Mouse (Mus musculus) embryo, embryonic 10 days (tissue): Measurements from ENCODE around the gene Nelfb.

Source experiments
- DNase-seq: peaks from one replicate; pipeline ENCODE4 v3.0.0-alpha.2; 2015; ENCODE audit warnings: low spot score

The Nelfb gene

DNA sequence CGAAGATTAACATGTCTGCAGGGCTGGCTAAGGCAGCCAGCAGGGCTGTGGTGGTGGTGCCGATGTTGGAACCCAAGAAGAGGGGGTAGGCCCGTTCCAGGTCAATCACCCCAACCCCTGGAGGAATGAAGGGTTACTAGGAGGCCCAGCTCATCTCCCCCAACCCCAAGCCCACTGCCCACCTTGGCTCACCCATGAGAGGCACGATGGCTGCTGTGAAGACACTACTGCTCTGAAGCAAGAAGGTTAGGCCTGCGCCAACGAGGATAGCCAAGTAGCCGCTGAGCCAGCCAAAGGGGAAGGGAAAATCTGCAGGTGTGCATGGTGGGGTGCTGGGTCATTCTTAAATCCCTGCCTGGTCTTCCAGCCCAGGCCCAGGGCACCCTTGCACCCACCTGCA lies 19.3 kb upstream of the Nelfb start:
- DNase-seq: no peak

DNA sequence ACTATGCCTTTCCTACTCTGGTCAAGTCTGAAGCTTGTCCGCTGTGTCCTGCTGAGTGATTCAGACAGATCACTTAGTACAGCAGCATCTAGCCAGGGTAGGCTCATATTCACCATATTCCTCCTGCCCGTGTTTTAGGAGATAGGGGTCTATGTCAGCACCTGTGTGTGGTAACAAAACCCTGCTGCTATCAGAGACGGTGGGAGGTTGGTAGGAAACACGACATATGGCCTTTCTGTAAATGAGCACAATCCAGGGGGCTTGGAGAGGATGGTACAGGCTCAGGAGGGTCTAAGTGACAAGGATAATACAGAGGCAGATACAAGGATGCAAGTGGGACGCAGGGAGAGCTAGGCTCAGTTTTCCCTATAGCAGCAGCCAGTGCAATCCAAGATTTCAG lies 18.3 kb upstream of the Nelfb start:
- no peak for DNase-seq

DNA sequence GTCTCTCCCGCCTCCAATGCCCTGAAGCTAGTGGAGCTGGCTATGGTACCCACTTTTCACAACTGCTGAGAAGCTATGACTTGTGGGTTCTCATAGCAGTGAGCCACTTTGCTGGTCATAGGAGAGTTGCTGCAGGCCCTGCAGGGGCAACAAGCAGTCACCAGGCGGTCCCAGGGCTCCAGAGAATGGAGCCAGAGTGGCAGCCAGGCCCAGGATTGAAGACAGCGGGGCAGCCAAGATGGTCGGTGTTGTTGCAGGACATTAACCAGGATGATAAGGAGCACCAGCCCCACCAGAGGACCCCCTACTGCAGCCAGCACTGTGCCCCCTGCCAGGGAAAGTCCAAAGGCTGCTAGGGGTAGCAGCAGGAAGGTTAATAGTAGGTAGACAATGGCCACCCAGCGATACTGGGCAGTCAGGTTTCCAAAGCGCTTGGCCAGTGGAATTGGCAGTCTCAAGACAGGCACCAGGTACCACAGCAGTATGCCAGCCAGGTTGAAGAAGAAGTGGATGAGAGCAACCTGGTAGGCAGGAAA lies 17.8 kb upstream of the Nelfb start:
- DNase-seq: no peak

GRCm38 (mm10) chr2:25228431-25228889 lies 17.2 kb upstream of the Nelfb start:
- peak; percentile 91 for DNase-seq

DNA sequence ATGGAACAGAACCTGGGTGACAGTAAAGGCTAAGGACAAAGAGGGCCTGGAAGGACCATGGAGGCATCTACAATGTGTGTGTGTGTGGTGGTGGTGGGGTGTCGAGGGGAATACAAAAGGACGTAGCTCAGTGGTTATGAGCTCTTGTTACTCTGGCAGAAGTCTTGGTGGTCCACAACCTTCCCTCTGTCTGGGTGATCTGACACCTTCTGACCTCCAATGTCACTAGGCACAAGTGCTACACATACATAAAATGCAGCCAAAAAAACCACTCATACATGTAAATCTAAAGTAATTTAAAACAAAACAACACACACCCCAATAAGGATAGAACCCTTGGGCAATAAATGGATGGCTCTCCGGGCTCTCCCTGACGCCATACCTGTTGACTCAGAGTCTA lies 16.1 kb upstream of the Nelfb start:
- no peak for DNase-seq

DNA sequence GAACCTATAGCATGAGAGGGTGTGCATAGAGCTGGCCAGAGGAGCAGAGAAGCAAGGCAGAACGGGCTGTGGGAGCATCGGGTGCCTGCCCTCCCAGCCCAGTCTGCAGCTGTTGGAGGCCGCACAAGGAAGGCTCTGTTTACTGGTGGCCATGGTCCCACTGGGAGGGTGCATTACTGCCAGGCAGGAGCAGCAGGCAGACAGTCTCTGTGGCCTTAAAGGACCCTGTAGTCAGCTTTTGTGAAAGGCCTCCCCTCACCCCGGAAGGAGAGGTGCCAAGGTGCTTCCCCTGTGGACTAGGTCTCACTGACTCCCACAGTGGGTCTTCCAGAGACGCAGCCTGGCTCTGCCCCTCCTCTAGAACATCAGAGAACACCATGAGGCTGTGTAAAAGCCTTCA lies 15.6 kb upstream of the Nelfb start:
- DNase-seq: no peak

DNA sequence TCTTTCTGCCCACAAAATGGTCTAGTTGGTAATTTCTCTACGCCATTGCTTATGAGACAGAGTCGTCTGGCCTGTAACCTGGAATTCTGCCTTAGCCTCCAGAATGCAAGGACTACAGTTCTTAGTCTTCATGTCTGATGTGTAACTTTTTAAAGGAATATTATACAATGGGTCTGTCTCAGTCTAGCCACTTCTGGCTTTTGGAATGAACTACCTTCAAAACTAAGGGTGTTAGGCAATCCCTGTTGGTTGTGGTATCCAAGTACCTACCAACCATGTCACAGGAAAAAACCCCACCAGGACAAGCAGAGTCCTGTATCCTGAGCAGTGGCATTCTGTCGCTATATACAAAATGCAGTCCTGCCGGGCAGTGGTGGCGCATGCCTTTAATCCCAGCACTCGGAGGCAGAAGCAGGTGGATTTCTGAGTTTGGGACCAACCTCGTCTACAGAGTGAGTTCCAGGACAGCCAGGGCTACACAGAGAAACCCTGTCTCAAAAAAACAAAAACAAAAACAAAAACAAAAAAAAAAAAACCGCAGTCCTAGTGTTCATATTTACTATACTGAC lies 14.6 kb upstream of the Nelfb start:
- DNase-seq: no peak

GRCm38 (mm10) chr2:25224766-25225752 lies 13.8 kb upstream of the Nelfb start:
- peak; percentile 99 for DNase-seq

DNA sequence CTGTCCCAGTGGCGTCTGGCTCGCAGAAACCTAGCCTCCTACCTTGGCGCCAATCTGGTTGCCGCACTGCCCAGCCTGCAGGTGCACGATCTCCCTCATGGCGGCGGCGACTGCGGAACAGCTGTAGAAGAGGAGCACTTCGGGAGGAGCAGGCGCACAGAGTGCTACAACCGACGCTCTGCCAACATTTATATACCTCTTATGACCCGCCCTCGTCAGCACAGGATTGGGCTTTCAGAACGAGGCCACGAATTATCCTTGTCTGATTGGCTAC lies 13.1 kb upstream of the Nelfb start, which contains the start of gene Tubb4b:
Gene Tubb4b (minus strand): TSS at position 211 of the 274 bp plus-strand sequence.
- no peak for DNase-seq

DNA sequence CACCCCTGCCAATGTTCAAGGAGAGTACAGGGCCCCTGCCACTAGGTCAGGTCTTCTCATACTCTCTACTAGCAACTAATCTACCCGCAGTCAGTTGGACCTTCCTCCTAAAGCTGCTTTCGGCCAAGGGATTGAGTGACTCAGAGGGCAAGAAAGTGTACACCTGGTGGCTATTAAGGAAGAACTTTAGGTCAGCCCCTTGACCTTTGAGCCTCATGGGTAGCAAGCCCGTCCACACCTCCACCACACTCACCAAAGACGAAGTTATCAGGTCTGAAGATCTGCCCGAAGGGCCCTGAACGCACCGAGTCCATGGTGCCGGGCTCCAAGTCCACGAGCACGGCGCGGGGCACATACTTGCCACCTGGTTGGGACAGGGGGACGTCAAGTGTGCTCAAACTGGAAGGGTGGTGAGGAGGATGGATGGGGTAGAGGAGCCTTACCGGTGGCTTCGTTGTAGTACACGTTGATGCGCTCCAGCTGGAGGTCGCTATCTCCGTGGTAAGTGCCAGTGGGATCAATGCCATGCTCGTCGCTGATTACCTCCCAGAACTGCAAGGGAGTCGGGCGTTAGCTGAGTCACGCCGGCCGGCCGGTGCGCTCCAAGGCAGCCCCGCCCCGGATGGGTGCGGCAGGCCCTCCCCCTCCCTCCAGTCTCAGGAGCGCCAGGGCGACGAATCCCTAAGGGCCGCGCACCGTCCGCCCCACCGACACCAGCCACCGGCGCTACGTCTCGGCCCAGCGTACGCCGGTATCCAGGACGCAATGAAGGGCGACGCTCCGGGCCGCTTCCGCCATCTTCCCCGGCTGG lies 12.6 kb upstream of the Nelfb start:
- DNase-seq: peak; percentile 76

DNA sequence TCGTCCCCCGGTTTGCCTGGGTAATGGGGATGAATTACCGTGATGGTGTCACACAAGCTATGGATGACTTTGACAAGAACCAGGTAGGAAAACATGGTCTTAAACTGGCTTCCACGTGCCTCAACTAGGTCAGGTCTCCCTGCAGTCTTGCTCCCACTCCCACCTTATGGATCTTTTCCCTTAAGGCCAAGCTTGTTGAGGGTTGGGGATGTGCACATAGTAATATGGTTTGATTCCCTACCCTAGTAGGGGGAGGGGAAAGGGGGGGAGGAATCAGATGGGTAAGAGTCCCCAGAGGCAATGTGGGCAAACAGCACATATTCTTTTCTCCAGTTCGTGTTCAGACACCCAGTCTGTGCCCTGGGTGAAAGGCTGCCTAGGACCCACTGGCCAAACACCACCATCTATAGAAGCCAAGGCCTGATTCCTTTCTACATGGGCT lies 10.1 kb upstream of the Nelfb start:
- DNase-seq: no peak

DNA sequence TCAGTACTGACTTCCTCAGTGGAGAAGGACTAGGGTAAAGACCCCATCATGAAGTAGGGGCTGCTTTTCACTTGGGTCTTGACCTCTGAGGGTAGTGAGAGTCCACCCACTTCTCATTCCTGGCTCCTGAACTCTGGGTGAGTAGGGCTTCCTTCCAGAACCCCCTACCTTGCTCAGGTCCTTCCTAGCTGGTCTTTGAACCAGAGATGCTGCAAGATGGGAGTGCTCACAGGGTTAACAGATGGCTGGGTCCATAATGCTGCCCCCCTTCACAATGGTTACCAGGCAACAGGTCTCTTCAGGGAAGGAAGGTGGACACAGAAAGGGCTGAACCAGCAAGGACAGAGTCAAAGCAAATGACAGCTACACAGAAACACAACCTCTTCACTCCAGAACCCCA lies 7.2 kb upstream of the Nelfb start, which contains the start of gene Fam166a:
Gene Fam166a (plus strand): TSS at position 301 of the 400 bp plus-strand sequence.
- DNase-seq: no peak

- DNase-seq: no peak
These were observed 6.4 kb upstream of the Nelfb start for GRCm38 (mm10) chr2:25217666-25218065.

- DNase-seq: no peak
These were observed 3.2 kb upstream of the Nelfb start, which contains the start of gene Stpg3 for GRCm38 (mm10) chr2:25214444-25214843. Gene Stpg3, minus strand, starts transcription at chr2:25214637.

GRCm38 (mm10) chr2:25213266-25213865 lies 2.1 kb upstream of the Nelfb start:
- DNase-seq: no peak

DNA sequence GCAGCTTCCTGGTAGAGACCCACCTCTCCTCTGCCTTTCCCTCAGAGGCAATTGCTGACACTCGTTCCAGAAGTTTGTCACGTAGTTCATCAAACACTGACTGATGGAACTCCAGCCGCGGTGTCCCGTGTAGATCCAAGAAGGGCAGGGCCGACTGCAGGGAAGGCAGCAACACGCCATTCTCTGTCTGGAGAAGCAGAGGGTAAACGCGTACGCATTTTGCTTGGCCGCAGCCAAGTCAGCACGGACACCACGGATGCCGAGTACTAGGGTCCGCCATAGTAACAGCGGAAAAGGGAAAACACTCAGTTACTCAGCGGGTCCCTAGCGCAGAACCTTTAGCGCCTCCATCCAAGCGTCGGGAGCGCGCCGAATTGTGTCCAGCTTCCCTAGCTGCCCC lies 603 bp downstream of the Nelfb start:
- no peak for DNase-seq

GRCm38 (mm10) chr2:25207593-25207992 lies 3.7 kb downstream of the Nelfb start:
- no peak for DNase-seq

GRCm38 (mm10) chr2:25203631-25204214 lies 7.6 kb downstream of the Nelfb start:
- no peak for DNase-seq

DNA sequence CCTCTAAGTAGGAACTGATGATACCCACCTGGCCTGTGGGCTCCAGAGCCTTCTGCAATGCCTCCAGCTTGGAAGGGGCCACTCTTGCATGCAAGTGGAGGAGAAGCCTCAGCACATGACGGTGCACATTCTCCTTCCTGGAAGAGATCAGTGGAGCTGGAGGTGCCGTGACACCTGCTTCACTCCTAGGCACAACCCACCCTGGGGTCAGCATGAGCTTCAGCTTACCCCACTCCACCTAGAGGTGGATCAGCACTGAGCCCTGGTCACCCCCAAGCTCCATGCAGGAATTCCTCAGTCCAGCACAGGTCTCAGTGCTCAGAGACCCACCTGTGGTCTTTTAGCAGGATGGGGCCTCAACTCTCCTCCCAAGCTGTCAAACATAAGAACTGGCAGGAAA lies 10.7 kb downstream of the Nelfb start:
- no peak for DNase-seq

- DNase-seq: no peak
These were observed 13.3 kb downstream of the Nelfb start for GRCm38 (mm10) chr2:25197946-25198345.

- no peak for DNase-seq
These were observed 14.1 kb downstream of the Nelfb start for GRCm38 (mm10) chr2:25197191-25197590.
